Mouse (Mus musculus) brain, embryonic 14.5 days (tissue): Measurements from ENCODE around the gene Mybbp1a.

Experiments used
- CTCF ChIP-seq: fragments of 200-500 bp; IDR thresholded peaks from 2 replicates; pipeline ENCODE4 v1.5.1; 2012; ENCODE audit warnings: inconsistent platforms, mild to moderate bottlenecking, moderate library complexity, borderline replicate concordance; ENCODE audit not compliant: insufficient read depth, insufficient read length; ENCODE audit errors: extremely low read depth
- POLR2A ChIP-seq: fragments of 200-500 bp; IDR thresholded peaks from 2 replicates; pipeline ENCODE4 v1.6.1; 2012; ENCODE audit warnings: mild to moderate bottlenecking, inconsistent platforms, borderline replicate concordance; ENCODE audit not compliant: poor library complexity, insufficient read depth, insufficient read length, severe bottlenecking; ENCODE audit errors: extremely low read depth

- TF ChIP-seq POLR2A, result no peak
- peak; percentile 45; the same call in 1 of the 2 replicates for TF ChIP-seq CTCF
These were observed 30.5 kb upstream of the Mybbp1a start for GRCm38 (mm10) chr11:72410521-72411092.
